Mouse (Mus musculus) heart, postnatal 4 days (tissue): ENCODE measurements around the gene Daam2. TPM values are rescaled to one million over a fixed set of nuclear protein-coding genes. Genes with fewer than 3 reads are reported as not detected.

Source experiments
- DNase-seq: peaks from one replicate; pipeline ENCODE4 v3.0.0; 2021
- total RNA-seq, 2 experiments: library from RNA; stranded (reverse); gene quantifications; 2 replicates each; pipeline ENCODE4 v1.2.3; 2021

Gene Daam2
- total RNA-seq: 10 to 100 TPM; 16.0 to 18.5 TPM

DNA sequence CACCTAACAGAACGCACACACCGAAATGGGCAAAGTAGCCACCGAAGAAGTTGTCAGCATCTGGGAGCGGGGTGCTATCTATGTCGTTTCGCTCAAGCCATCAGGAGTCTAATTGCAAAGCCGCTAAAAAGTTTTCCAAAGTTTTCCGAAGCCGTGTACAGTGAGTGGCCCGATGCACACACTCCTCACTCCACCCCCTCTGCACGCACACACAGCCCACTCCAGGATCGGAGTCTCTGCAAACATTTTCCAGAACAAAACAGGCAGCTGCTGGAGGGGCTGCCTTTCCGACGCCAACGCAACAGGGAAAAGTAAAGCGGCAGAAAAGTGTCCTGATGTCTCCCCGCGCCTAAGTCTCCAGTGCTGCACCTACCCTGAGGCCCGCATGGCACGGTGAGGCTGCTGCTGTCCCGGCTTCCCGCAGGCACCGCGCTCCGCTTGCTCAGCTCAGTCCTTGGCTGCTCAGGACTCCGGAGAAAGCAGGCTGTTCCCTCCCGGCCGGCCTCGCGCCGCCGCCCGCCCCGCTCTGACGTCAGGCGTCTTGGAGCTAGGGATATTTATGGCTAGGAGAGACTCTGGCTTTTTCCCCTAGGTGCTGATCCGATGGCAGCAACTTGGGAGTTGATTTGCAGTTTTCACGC, at the start of gene Daam2:
Gene Daam2 (minus strand): TSS at position 514 of the 641 bp plus-strand sequence.
- DNase-seq: peak; percentile 84

GRCm38 (mm10) chr17:49610296-49610695, 46.2 kb upstream of the Daam2 start:
- DNase-seq: no peak

- no peak for DNase-seq
Measured at GRCm38 (mm10) chr17:49607351-49608027, 43.3 kb upstream of the Daam2 start.

DNA sequence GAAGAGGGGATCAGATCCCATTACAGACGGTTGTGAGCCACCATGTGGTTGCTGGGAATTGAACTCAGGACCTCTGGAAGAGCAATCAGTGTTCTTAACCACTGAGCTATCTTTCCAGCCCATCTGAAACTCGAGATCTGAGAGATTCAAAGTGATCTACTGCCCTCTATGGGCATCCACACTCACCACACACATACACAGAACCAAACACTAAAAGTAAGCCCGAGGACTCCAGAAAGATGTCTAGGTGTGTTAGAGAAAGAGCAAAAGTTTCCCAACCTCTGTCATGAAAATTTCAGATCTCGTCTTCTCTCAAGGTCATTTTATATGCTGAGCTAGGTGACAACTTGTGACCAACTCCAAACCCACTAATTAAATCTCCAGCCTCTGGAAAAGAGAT, 41.3 kb upstream of the Daam2 start:
- DNase-seq: no peak

DNA sequence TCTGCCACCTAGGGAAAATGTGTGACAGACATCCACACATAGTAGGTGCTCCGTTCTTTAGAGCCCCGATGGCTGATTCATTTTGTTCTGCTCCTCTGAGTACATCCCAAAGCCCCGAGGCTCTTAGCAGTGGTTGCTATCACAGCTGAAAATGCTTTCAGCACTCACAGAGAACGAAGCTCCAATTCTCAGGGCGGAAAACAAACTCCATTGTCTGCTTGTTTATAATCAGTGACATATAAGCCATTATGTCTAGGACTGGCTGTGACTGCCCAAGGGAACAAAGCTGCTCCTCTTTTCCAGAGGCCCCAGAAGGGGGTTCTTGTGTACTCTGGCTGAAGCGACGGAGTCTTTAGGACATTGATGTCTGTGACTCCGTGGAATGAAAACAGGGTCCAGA, 25.9 kb upstream of the Daam2 start:
- DNase-seq: no peak

DNA sequence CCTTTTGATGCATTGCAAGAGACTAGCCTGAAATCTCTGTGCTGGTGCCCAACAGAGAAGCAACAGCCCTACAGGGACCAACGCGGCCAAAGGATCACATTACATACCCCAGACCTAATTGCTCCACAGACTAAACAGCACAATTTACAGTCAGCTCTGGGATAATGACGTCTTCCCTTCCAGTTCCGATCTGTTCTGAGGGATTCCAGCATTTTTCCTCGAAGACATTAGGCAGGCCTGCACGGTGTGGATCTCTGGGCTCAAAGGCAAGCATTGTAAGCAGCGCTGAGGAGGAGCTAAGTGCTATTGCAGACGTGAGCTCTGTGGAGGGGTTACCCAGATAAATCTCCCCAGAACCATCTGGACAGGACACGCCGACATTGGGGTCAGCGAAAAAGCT, 18.3 kb upstream of the Daam2 start:
- DNase-seq: no peak

- no peak for DNase-seq
Measured at GRCm38 (mm10) chr17:49577321-49577720, 13.2 kb upstream of the Daam2 start.

DNA sequence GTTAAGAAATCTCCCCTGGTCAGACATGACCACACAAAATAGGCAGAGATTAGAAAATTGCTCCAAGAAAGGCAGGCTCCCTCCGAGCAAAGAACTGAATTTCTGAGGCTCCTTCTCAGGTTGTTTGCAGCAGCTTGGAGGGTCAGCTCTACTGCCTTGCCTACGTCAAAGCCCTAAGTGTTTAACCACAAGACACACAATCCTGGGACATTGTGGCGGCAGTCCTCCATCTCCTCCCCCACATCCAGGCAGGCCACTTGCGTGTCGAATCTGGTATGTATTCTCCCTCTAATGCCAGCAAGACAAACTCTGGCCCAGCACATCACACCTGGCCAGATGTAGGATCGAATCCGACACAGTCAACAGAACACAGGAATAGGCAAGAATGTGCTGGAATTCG, 4.6 kb upstream of the Daam2 start:
- no peak for DNase-seq

- DNase-seq: no peak
Measured at GRCm38 (mm10) chr17:49564489-49564888, 346 bp upstream of the Daam2 start.

- no peak for DNase-seq
Measured at GRCm38 (mm10) chr17:49563416-49563780, 745 bp downstream of the Daam2 start.

DNA sequence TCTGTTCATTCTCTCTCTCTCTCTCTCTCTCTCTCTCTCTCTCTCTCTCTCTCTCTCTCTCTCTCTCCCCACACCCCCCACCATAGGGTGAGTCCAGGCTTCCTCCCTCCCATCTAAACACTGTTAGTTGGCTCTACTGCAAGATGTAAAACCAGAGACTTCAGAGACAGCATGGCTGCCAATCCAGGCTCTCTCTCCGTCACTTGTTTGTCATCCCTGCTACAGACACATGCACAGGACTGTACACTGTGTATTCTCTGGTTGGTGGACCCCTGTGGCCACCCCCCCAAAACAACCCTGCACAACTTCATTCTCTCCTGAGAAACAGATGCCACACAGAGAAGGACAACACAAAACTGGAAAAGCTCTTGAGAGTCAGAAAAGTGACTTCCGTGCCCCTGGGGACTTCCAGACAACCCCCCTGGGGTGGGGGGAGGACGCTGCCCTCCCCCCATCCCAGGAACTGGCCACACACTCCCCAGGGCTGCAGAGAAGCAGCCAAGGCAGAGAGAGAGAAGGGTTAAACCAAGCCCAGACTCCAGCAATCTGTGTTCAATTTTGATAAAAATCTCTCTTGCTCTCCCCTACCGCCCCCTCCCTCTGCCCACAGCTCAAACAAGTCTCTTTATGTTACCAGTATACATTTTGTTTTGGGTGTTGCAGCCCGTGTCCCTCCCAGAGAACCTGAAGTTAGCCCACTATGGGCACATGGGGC, 1.3 kb downstream of the Daam2 start:
- no peak for DNase-seq

- DNase-seq: no peak
Measured at GRCm38 (mm10) chr17:49561985-49562384, 2.2 kb downstream of the Daam2 start.

DNA sequence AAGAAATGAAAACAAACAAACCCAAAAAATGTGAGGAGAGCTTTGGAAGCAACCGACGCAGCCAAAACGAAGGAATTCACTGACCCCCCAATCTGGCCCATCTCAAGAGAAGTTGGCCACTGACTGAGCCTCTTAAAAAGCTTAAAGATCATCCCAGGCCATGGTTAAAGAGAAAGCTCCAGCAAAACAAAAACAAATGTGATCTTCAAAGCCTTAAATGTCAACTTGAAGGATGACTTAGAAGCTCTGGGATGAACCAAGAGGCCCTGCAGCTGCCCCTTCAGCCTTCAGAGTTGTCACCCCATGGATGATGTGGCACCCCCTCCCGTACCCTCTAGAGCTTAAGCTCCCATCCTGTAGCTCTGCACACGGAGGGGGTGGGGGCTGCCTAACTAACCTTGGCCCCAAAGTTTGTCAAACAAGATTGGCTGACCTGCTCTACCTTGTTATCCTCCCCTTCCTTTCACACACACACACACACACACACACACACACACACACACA, 4.3 kb downstream of the Daam2 start:
- no peak for DNase-seq

GRCm38 (mm10) chr17:49556169-49556568, 8.0 kb downstream of the Daam2 start:
- DNase-seq: no peak

DNA sequence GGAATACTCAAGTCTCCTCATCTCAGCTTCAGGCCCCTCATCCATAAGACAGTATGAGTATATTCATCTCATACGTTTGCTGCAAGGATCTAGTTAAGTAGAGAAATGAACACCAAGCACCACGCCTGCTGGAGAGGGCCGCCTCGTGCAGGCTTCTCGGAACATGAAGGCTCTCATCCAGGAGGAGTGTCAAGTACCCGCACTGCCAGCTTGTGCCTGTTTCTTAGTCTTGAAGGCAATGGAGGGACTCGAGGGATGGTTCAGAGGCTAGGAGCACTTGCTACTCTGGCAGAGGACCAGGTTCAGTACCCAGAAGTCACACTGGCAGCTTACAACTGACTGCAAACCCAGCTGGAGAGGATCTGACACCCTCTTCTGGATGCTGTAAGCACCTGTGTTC, 12.2 kb downstream of the Daam2 start:
- DNase-seq: no peak

DNA sequence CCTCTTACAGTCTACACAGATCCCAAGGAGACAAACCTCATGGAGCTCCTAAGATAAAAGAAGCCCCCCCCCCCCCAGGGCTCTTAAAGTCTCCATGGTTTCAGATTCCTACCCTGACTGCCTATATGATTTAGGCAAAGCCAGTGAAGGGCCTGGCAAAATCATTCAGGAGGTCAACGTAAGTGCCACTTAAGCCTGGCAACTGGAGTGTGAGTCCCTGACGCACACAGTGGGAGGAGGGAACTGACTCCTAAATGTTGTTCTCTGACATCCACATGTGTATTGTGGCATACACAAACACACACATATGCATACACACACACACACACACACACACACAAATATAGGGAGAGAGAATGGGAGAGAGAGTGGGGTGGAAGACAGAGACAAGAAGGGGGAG, 12.7 kb downstream of the Daam2 start:
- DNase-seq: no peak

GRCm38 (mm10) chr17:49545997-49546396, 18.1 kb downstream of the Daam2 start:
- no peak for DNase-seq

- DNase-seq: no peak
Measured at GRCm38 (mm10) chr17:49545424-49545823, 18.7 kb downstream of the Daam2 start.

DNA sequence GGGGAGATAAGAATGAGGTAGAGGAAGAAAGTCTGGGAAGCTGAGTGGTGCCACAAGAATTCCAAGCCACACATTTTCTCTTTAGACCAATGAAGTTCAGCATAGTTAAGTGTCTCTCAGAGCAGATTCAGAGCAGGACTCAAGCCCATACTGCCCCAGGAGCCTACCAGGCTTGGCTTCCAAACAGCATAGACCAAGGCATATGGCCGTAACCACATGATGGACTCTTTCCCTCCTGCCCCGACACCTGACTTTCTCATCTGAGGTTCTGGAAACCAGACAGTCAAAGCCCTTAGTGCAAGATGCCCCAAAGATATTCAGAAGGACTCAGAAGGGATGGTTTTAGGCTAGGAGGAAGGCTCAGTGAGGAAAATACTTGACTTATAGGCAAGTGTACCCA, 19.6 kb downstream of the Daam2 start:
- DNase-seq: no peak

DNA sequence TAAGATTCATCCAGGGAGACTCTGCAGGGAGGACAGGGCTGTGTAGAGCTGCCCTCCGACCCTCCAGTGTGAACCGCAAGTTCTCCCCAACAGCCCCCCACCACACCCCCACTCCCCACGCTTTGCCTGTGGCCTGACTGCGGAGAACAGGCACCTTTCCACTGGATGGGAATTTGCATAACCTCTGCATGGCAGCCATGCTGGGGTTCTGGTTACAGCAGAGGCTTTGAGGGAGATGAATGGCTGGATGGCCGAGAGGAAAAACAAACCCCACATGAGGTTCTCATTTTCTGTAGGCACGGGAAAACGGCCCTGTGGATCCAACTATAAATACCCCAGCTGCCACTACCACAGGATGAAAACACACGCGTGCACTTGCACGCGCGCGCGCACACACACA, 23.4 kb downstream of the Daam2 start:
- DNase-seq: no peak

DNA sequence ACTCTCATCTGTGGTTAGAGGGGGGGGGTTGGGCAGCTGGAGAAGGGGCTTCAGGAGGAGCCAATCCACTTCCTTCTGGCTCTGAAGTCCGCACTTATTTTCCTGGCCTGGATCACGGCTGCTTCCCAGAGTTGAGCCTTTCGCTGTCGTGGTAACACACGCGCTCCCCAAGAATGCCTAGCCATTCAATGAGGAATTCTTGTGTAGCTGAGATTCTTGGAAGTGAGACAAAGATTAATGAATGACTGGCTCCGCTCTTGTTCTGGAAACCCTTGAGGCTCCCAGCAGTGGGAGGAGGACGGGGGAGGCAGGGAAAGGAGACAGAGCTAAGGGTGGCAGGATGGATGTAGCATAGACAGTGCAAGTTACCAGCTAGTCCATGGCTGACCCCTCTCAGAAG, 24.9 kb downstream of the Daam2 start:
- peak; percentile 40 for DNase-seq

- DNase-seq: no peak
Measured at GRCm38 (mm10) chr17:49535580-49535979, 28.6 kb downstream of the Daam2 start.

- DNase-seq: no peak
Measured at GRCm38 (mm10) chr17:49534267-49534719, 29.9 kb downstream of the Daam2 start.

- DNase-seq: no peak
Measured at GRCm38 (mm10) chr17:49531661-49532060, 32.5 kb downstream of the Daam2 start.
